Mouse (Mus musculus): Measurements from ENCODE around the gene Agpat1.

Gene Agpat1

GRCm38 (mm10) chr17:34654392-34654791, 50.3 kb downstream of the Agpat1 start:
- DNase-seq (ENCODE audit: low spot score): peak; percentile 70

- DNase-seq (ENCODE audit: low spot score): peak; percentile 68
Measured at GRCm38 (mm10) chr17:34655160-34655559, 51.1 kb downstream of the Agpat1 start.

GRCm38 (mm10) chr17:34655581-34655991, 51.5 kb downstream of the Agpat1 start:
- peak; percentile 85 for DNase-seq (ENCODE audit: low spot score)

GRCm38 (mm10) chr17:34656666-34657065, 52.6 kb downstream of the Agpat1 start:
- DNase-seq (ENCODE audit: low spot score): no peak

GRCm38 (mm10) chr17:34657271-34657670, 53.2 kb downstream of the Agpat1 start:
- no peak for DNase-seq (ENCODE audit: low spot score)

GRCm38 (mm10) chr17:34658145-34658544, 54.1 kb downstream of the Agpat1 start:
- DNase-seq (ENCODE audit: low spot score): no peak

- DNase-seq (ENCODE audit: low spot score): no peak
Measured at GRCm38 (mm10) chr17:34658591-34658990, 54.5 kb downstream of the Agpat1 start.

- no peak for DNase-seq (ENCODE audit: low spot score)
Measured at GRCm38 (mm10) chr17:34659181-34659896, 55.3 kb downstream of the Agpat1 start.

GRCm38 (mm10) chr17:34659897-34660214, 55.8 kb downstream of the Agpat1 start:
- no peak for DNase-seq (ENCODE audit: low spot score)

GRCm38 (mm10) chr17:34660259-34660820, 56.3 kb downstream of the Agpat1 start:
- DNase-seq (ENCODE audit: low spot score): peak; percentile 48

- DNase-seq (ENCODE audit: low spot score): peak; percentile 44
Measured at GRCm38 (mm10) chr17:34661121-34661591, 57.1 kb downstream of the Agpat1 start.

- DNase-seq (ENCODE audit: low spot score): no peak
Measured at GRCm38 (mm10) chr17:34662468-34662867, 58.4 kb downstream of the Agpat1 start.

- DNase-seq (ENCODE audit: low spot score): no peak
Measured at GRCm38 (mm10) chr17:34662978-34663377, 58.9 kb downstream of the Agpat1 start.

Measured in testis, postnatal 10 days (tissue).